Mouse (Mus musculus): ENCODE results near the gene Oard1.
A peak's percentile ranks its signal among the peaks of the same experiment; 100 is the strongest.

Gene Oard1

DNA sequence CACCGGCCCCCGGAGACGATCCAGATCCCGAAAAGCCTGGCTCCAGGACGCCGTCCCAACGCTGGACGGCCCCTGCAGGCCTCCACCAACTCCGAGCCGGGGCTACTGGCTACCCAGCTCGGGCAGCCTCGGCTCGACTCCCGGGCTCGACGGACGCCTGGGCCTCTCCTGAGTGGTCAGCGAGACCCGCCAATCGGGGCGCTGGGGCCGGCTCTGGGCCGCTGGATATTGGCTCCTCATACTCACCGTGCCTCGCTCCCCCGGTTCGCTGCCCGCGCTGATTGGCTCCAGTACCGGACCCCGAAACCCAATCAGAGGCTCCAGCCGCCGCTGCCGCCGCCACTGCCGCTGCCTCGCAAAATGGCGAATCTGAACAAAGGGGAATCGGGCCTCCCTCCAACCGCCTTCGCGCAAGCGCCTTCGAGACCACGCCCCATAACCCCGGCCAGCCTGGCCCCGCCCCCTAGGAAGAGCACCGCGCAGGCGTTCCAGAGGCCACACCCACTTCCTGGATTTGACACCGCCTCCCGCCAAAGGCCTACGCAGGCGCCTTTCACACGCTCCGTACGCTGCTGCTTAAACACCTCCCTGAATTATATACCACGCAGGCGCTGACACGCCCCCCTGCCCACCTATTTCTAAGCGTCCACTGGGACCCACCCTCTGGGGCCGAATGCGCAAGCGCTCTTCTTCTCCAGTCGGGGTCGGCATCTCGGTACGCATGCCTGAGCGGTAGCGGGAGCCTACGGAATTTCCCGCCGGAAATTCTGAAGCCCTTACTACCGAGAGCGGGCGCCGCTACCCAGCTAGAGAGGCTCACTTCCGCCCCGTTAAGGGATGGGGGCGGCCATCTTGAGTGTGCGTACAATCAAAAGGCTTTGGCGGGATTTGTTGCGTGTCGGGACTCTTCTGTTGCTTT lies at the start of gene Oard1, which contains the start of gene Nfya:
Gene Oard1, plus strand, starts transcription at position 635 of the 919 bp plus-strand sequence.
Gene Nfya, minus strand, starts transcription at position 527 of the 919 bp plus-strand sequence.
- DNase-seq (ENCODE audit: low spot score), result peak; percentile 100

DNA sequence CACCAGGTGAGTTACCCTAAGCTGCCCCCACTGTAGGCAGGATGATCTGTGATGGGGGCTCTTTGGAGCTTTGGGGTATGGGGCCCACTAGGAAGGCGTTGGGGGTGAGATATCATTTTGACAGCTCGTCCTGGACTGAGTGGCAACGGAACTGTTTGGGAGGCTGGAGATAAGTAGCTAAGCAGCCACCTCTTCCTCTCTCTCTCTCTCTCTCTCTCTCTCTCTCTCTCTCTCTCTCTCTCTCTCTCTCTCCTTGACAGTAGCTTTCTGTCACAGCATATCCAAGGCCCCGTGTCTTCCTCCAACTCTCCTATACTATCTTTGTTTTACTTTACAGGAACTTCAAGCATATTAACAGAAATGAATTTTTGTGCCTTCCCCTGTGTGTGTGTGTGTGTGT lies 49.4 kb upstream of the Oard1 start:
- DNase-seq (ENCODE audit: low spot score), result no peak

DNA sequence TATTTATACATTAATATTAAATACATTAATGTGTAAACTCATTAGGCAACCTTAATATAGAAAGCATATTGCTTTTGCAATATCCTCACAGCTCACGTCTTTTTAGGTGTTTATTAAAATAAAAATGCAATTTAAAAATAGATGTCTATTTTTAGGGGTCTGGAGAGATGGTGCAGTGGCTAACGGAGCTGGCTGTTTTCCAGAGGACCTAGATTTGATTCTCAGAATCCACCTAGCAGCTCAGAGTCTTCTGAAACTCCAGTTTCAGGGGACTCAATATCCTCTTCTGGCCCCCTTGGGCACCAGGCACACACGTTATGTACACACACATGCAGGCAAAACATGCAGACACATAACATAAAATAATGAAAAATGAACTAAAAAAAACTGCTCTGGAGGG lies 47.5 kb upstream of the Oard1 start:
- DNase-seq (ENCODE audit: low spot score), result no peak

DNA sequence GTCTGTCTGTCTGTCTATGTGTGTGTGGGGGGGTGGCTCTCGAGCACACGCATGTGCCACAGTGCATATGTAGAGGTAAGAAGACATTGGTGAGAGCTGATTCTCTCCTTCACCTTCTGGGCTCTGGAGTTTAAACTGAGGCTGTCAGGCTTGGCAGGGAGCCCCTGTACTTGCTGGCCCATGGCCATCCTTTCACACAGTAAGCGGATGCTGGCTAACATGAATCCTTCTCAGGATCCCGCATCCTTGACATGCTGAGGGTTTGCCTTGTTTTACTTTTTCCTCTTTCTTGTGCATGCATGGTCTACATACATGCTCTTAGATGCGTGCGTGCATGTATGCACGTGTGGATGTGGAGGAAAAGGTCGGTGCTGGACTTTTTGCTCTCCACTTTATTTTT lies 46.8 kb upstream of the Oard1 start:
- no peak for DNase-seq (ENCODE audit: low spot score)

DNA sequence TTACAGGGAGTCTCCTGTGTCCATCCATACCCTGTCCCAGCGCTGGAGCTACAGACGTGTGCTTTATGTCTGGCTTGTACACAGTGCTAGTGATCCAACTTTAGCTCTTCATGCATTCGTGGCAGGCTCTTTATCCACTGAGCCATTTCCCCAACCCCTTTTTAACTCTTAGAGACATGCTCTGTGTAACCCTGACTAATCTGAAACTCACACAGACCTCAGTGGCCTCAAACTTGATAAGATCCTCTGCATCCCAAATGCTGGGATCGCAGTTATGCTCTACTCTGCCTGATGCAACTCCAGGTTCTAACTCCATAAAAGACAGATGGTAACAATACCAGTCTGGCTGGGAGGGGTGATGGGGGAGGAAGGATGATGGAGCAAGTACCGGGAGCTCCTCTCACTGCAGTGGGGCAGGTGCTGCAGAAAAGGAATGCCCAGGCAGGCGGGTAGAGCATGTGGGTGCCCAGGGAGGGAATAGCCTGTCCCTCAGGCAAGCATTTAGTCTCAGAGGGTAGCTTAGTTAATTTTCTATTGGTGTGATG lies 46.3 kb upstream of the Oard1 start:
- no peak for DNase-seq (ENCODE audit: low spot score)

DNA sequence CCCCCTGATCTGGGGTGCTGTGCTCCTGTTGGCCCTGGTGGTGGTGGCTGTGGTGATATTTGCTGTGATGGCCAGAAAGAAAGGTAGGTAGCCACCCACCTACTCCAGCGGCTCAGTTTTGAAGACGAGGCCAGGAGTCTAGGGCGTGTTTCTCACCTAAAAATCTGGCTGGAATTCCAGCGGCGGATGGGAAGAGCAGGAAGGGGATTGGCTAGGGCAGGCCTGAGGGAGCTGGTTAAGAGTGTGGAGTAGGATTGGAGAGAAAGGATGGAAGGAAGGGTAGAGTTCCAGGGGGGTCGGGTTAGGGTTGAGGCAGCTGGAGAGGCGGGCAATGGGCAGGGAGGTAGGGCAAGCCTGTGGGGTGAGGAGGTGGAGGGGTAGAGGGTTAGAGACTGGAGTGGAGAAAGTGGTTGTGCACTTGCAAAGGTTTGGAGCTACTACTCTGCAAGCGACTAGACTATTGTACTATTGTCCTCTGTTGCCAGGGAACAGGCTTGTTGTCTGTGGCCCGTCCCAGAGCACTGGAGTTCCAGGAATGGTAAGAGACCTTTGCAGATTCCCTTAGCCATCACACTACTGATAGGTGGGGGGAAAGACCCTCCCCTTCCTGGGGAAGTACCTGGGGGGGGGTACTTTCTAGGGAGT lies 44.2 kb upstream of the Oard1 start:
- DNase-seq (ENCODE audit: low spot score), result no peak

DNA sequence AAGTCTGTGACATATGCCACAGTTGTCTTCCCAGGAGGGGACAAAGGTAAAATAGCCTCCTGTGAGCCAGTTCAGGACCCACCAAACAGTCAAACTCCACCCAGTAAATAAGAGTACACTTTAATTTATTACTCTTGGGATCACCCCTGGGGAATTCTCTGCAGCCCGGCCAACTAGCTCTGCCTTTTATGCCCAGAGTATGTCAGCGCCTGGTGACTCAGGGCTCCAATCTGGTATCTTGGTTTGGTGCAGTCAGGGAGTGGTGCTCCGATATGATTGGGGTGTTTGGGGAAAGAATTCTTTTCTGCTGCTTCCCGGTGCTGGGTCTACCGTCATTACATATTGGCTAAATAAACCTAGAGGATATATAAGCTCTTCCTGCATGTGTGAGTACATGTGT lies 43.0 kb upstream of the Oard1 start:
- DNase-seq (ENCODE audit: low spot score), result no peak

DNA sequence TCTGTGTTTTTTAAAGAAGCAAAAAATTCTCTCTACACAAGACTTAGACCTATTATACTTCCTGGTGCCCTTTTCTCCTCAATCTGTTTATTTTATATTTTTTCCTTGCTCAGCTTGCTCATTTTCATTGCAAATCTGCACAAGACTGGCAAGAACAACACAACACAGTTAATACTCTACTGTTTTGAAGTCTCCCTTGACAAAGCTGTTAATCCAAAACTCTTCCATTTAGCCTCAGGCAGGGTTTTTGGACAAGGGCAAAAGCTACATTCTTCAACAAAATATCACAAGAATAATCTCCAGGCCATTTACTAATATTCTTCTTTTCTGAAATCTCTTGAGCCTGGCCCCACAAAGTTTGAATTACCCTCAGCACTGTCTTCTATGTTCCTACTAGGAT lies 38.2 kb upstream of the Oard1 start:
- no peak for DNase-seq (ENCODE audit: low spot score)

DNA sequence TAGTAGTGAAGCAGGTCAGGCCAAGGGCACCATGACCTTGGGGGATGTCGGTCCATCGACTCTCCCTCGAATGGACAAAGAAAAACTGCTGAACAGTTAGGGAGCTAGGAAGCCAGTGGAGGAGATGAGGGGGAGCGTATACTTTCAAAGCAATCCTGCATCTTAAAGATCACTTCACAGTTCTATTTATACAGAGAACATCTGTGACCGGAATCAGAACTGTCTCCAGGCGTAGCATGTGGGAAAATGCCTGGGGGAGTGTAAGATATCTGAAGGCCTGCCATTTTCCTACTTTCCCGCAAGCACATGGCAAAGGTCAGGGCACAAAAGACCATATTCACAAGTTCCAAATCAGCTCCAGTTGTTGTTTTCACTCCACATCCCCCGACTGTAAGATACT lies 36.8 kb upstream of the Oard1 start:
- DNase-seq (ENCODE audit: low spot score), result no peak

DNA sequence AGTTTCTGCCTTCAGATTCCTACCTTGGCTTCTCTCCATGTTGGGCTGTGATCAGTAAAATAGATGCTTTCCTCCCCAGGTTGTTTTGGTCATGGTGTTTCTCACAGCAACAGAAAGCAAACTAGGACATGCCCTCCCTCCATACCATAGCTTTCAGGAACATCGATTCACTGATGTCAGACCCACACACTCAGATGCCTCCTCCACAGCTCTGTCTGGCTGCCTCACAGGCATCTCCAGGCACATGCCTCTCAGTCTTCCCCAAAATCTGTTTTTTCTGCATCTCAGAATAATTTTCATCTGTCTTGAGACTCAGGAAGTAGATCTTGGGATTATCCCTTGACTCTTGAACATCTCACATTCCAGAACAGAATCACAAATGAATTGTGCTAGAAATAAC lies 33.7 kb upstream of the Oard1 start:
- no peak for DNase-seq (ENCODE audit: low spot score)

DNA sequence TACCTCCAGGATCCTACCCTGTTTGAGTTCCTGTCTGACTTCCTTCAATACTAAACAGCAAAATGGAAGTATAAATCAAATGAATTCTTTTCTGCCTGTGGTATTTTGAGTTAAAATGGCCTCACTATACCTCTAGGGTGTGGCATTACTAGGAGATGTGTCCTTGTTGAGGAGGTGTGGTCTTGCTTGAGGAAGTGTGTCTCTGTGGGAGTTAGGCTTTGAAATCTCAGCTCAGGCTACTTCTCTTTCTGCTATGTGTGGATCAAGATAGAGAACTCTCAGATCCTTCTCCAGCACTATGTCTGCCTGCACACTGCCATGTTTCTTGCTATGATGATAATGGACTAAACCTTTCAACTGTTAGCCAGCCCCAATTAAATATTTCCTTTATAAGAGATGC lies 30.8 kb upstream of the Oard1 start:
- DNase-seq (ENCODE audit: low spot score), result no peak

DNA sequence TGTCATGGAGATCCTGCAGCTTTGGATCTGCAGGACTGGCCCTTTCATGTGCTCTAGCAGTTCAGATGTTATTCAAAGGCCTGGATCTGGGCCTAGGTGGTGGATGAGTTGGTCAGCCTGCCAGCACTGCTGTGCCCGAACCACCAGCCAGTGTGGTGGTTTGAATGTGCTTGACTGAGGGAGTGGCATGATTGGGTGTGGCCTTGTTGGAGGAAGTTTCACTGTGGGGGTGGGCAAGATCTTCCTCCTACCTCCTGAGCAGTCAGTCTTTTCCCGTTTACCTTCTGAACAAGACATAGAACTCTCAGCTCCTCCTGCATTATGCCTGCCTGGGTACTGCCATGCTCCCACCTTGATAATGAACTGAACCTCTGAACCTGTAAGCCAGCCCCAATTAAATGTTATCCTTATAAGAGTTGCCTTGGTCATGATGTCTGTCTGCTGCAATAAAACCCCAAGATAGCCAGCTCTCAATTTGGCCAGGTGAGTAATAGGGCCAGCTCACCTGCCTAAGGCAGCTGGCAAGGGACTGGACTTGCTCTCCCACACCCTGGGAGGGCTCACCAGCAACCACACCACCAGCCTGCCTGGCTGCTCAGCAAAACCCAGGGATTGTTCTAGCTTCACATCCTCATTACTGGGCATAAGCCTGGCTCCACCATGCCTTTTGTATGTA lies 23.9 kb upstream of the Oard1 start:
- DNase-seq (ENCODE audit: low spot score), result no peak

DNA sequence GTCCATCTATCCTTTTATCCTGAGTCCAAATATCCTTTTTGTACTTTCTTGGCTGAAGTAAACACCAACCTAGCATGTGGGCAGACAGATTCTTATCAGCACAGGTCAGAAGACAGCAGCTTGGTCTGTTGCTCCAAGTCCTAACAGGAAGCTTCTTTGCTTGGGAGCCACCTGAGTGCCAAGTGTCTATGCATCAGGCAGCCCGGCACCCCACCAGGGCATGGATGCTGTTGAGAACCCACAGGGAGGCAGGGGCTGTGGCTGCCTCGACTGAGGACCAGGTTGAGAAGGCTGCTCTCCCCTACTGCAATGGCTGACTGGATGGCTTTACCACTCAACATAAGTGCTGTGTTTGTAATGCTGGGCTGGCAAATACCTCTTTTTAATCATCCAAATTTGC lies 21.1 kb upstream of the Oard1 start:
- DNase-seq (ENCODE audit: low spot score), result no peak

DNA sequence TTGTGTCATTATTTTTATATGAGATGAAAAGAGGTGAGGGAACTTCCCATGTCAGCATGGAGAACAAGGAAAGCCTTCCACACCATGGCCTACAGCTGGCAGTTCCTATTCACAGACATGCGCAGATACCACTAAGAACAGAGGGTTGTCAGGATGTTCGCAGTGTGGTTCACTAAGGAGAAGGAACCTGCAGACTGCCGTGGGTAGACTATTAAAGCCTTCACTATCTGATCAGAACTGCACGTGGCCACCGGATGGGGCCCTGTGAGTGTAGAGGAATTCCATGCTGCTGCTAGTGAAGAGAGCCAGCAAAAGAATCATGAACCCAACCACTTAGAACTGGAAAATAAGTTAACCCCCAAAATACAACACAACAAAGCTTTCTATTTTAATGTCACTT lies 20.4 kb upstream of the Oard1 start:
- no peak for DNase-seq (ENCODE audit: low spot score)

DNA sequence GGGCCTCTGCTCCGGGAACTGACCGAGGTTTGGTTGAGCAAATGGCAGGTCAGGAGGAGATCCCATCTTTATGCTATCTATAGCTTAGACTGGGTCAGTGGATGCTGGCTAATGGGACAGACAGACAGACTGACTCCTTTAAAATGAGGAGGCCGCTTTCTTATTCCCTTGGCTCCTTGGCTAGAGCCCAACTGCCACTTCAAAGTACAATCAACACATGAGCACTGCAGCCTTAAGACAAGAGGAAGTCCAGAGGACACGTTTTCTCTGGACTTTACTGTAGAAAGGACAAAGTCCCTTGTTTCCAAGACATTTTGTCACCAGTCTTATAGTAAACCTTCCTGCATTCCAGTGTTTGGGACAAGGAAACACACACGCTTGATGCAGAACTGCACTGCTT lies 18.4 kb upstream of the Oard1 start:
- DNase-seq (ENCODE audit: low spot score), result no peak

DNA sequence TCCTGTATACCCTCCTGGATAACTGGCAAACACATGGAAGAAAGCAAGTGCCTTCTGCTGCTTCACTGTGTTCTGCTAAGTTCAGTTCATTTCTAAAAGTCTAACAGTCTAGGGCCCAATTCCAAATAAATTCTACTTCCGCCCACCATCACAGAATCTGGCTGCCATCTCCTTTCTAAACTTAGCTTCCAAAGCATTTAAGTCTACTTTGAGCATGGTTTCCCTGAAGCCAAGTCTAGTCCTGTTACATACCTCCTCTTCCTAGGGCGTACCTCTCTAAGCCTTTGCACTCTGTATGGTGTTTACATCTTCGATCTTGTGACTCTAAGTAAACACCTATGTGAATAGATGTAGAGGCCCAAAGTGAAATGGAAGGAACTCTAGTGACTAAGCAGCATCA lies 17.2 kb upstream of the Oard1 start:
- no peak for DNase-seq (ENCODE audit: low spot score)

DNA sequence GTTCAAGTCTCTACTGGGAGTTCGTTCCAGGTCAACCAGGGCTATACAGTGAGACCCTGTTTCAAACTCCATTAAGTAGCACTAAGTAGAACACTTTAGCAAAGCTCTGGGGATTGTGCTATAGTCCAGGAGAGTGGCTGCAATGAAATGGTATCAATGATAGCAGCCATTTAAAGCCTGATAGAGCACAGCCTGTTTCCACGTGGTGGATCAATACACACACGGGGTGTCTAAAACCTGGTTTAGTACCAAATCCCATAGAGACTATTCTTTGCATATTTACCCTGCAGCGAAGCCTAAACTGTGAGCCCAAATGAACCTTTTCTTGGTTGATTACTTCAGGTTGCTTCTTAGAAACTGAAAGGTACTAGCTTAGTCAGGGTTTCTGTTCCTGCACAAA lies 8.1 kb upstream of the Oard1 start:
- DNase-seq (ENCODE audit: low spot score), result no peak

DNA sequence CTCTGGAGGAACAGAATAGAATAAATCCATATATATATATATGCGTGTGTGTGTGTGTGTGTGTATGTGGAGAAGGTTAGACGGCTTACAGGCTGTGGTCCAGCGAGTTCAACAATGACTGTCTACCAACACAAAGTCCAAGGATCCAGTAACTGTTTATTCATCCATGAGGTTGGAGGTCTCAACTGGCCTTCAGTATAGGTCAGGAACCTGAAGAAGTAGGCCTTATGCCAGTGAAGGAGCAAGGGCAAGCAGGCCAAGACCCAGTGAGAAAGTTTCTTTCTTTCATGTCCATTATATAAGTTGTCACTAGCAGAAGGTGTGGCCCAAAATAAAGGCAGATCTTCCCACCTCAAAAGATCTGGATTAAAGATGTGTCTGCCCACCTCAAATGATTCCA lies 7.1 kb upstream of the Oard1 start:
- DNase-seq (ENCODE audit: low spot score), result no peak

DNA sequence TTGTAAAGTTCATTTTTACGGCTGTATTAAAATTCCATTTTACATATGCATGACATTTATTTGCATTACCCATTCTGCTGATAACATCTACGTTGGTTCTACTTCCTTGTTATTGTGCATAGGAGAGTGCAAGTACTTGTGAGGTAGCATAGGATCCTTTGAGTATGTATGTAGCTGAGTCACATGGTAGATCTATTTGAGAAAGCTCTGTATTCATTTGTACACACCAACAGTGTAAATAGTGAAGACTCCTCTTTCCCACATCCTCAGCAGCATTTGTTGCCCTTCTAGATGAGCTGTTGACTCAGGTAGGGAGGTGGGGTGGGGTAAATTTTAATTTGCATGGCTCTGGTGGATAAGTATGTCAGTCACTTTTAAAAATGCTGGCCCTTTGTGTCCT lies 6.0 kb upstream of the Oard1 start:
- DNase-seq (ENCODE audit: low spot score), result no peak

DNA sequence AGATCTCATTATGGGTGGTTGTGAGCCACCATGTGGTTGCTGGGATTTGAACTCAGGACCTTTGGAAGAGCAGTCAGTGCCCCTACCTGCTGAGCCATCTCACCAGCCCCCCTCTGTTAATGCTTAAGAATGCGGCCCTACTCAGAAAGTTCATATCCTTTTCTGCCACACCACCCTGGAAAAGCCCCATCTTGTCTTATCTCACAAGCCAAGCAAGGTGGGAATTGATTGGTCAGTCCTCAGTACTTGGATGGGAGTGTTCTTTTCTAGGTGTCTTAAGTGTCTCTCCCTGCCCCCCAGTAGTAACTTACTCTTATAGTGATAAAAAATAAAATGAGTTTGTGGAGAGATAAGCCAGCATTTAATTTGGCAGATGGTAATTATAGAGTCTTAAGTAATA lies 5.1 kb upstream of the Oard1 start:
- DNase-seq (ENCODE audit: low spot score), result no peak

DNA sequence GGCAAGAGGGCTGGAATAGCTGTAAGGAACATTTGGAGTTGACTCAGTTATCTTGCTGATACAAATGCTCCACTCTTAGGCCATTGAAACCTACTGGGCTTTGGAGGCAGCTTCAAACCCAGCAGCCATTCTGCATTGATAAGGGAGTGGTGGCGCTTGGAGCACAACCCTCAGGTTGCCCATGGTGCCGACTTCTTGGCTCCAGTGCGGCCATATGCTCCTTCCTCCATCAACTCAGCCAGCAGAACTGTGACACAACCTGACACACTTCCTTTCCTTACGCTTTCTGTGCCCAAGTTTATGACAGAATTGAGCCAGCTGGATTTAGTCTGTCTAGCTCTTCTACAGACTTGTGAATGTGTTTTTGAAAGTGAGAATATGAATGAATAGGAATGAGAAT lies 2.7 kb upstream of the Oard1 start:
- DNase-seq (ENCODE audit: low spot score), result no peak

DNA sequence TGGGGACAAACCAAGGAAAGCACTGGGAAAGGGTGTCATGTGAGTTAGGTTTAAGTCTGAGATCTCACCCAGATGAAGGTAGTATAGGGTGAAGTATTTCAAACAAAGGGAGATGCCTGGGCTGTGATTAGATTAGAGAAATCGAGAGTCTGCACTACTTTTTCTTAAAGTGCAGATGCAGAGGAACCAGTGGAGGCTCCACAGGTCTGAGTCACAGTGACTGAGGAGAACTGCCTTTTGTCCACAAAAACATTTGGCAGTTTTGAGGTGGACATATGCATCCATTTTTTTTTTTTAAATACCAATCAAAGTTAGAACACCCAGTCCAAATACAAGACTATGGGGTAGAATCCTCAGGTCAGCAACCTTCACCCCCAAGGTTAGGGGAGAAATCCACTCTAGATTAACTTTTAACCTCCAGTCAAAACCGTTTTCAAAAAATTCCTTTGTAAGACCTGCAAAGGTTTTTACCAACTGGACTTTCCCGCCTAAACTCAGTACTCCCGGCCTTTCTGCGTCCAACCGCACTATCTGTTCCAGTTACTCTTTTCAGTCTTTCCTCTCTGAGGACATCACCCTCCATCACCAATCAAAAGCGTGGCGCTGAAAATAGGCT lies 1.8 kb upstream of the Oard1 start:
- DNase-seq (ENCODE audit: low spot score), result no peak

All from testis, postnatal 14 days (tissue).